Mouse (Mus musculus) CD4-positive, CD25-positive, alpha-beta regulatory T cell, adult 4 months (primary cell): ENCODE measurements at regions not wholly inside any gene's neighbourhood (a gene's known extent, or its start where the extent isn't known, plus 50 kb on each side); places are given as distances from the start of the nearest gene placed in this dataset.

Experiments used
- ATAC-seq: one replicate; pipeline ENCODE4 v1.8.0; 2017

DNA sequence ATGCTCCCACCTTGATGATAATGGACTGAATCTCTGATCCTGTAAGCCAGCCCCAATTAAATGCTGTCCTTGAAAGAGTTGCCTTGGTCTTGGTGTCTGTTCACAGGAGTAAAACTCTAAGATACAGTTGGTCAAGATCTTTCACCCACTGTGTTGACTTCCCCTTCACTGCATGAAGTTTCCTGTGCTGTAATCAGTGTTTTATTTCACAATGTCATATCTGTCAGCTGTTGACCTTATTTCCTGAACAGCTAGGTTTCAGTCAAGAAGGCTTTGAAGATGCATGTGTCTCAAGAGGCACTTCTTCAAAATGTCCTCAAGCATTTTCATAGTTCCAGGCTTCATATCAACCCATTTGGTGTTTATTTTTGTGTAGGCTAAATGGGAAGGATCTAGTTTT, 597.3 kb upstream of the Fam92a start:
- no peak for ATAC-seq

DNA sequence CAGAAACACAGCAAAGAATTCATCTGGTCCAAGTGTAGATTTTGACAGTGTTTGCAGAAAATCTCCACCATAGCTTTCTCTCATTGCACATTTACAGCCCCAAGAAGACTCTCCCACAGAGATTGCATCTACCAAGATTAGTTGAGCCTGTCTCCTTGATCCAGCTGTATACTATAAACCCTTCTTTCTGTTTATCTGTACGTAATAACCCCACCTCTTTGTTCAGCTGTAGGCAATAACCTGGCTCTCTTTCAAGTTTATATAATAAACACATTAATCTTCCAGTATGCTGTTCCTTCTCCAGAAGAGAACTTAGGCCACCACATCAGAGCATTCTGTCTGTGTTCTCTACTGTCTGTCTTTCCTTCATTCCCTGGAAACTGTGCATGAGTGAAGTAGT, 594.9 kb upstream of the Fam92a start:
- ATAC-seq, result no peak

DNA sequence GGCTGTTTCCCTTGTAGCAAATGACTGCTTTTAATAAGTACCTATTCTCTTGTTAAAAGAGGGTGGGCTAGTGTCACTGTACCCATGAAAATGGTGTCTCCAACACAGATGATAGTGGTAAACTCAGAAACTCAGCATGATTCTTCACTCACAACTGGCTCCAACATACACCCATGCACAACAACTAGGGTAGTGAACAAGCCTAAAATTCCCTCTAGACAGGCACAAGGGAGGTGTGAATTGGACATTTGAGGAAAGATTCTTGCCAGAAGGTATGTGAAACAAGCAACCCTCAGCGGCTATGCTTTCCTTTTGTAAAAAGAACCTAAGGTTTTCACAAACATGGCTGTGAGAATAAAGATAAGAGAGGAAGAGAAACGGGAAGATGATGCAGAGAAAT, 579.0 kb upstream of the Fam92a start:
- ATAC-seq, result no peak

DNA sequence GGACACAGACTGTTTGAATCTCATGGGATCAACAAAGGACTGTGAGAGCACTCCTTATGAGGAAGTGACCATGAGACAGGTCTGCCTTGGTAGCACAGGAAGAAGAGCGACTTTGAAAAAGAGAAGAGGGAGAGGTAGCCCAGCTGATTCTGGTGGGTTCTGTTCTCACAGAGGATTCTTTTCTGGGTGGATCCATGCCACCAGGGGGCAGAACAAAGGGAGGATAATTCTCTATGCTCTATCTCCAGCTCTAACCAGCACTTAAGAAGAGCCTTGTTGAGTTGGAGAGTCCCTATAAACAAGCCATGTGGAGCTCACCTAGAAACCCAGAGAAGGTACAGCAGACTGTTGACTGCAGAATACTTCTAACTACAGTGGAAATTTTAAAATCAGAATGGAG, 578.1 kb upstream of the Fam92a start:
- no peak for ATAC-seq

DNA sequence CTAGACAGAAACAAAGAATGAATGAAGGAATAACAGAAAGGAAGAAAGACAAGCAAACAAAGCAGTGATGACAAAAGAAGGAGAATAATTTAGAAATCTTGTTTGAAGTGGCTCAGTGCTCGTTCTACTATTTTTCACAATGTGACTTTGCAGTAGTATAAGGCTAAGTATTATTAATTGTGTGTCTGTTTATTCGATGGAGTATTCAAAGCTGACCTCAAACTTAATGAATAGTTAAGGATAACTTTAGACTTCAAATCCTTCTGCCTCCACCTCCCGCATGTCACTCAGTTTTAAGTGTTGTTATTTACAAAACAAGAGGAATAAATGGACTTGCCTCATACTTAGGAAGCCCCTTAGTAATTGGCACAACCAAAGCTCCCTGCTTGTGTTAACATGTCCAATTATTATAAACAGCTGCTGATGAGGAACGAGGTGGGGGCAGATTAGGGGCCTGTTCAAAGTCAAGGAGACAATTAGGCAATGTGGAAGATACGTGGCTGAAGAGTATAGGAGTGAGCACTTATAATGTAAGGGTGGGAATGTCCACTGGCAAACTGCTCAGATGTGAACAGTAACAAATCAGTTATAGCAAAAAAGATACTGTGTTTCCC, 572.0 kb upstream of the Fam92a start:
- no peak for ATAC-seq

DNA sequence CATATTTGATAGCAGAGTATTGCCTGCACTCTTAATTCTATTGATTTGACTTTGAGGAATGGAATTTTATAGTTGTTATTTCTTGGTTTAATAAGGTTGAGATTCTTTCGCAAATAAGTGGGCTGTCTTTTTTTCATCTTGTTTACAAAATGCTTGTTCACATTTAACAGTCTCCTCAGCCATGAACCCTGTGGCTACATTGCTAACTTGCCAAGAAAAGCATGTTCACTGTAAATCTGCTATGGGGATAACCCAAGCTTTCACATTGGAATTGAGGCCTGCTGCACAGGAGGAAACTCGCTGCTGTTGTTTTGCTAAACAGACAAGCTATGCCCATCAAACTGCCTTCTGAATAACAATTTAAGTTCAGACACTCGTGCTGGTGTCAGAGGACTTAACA, 564.6 kb upstream of the Fam92a start:
- no peak for ATAC-seq

DNA sequence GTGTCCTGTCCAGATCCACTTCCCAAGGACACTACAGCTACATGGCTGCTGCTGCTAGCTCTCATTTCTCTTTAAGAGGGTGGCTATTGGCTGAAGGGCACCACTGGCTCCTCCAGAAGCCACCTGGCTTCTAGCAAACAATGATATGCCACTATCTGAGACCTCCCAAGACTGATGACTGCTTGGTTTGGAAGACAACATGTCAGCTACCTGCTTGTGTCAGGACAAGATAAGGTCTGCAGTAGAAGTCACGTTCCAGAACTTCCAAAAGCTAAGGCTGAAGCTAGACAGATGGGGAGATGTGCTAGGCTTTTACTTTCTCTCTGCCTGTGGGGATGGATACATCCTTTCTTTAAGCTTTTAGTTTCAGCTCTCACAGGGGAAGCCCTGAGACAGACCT, 528.4 kb upstream of the Fam92a start:
- no peak for ATAC-seq

DNA sequence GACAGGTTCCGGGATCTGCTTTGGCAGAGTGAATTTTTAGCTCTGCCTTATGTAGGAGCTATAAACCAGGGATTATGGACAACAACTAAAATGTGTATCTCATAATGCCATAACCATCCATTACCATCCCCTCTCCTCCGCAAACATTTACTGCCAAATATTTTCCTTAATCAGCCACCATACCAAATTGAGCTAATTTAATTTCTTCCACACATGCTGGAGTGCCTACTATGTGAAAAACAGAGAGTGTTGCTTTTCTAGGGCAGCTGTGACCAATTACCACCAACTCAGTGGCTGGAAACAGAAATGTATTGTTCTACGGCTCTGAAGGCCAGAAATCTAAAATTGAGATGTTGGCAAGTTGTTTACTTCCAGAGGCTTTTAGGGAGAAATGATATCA, 506.0 kb upstream of the Fam92a start:
- no peak for ATAC-seq

DNA sequence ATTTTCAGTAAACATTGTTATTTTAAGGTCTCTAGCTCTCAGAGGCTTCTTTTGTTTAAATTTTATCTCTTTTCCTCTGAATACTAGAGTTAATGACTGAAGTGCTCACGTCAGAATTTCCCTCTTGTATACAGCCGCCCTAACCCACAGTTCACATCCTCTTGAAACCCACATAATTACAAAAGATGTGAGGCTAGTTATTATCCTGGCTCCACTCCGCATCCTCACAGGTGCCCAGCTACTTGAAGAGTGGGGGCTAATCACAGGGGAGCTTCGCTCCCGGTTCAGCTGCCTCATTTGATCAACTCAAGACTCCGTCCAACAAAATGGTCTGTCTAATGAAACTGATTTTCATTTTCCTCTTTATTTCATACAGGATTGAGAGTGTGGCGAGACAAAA, 499.6 kb upstream of the Fam92a start:
- no peak for ATAC-seq

DNA sequence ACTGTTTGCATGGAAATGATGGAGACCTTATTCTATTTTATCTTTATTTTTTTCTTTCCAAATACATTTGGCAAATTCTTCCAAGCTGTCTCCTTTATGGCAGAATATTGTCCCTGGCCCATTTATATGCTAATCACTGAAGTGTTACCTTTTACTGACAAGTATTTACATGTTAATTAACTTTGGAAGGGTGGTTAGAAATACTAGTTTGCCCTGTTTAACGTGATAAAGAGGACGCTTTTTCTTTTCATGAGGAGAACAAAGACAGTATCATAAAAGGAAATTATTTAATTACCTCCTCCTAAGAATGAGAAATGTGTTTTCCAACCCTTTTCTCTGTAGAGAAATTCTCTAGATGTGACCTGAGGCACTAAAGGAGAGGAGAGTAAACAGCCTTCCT, 491.4 kb upstream of the Fam92a start:
- no peak for ATAC-seq

DNA sequence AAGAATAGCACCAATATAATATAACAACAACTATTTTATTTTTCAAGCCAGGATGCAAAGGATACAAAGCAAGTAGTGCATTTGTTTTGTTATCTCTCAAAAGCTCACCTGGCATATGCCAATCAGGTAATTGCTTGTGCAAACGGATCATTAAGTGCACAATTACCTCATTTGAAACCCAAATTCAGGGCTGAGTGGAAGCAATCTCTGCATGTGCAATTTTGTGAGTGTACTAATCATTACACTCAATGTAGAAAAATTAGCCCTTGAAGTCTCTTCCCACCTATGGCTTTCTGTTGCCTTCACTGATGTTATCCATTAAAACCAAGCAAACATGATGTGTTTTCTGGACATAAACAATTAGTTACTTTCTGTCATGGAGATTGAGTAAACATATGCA, 490.9 kb upstream of the Fam92a start:
- ATAC-seq, result no peak

DNA sequence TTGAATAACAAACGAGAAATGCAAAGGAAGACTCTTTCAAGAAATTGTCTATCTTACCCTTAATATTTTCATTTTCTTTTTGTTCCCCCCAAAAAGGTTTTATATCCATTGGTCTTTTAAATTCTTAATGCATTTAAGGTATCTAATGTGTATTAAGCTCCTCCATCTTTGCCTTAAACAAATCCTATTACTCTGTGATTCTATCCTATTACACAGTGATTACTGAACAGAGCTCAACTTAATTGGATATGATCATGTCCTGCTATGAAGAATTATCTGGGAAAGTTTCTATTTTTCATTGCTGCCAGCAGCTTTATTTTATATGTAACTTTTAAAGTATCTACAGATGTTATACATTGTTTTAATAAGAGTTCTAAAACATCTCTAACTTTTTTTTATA, 487.3 kb upstream of the Fam92a start:
- ATAC-seq, result no peak

DNA sequence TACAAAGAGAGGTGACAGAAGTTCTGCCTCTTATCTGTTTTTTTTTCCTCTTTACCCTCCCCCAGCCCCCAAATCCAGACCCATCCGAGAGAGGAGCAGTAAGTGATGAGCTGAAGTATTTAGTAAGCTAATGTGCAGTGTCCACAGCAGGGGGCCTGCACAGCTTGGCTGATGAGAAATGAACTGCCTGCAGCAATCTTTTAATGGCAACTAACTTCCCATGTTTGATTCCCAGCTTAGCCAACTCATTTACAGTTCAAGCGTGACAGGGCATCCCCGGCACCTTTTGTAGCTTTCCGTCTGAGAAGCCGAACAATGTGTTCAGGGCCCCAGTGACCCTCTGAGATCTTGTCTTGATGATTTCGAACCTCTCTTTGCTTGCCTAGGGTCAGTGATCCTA, 486.8 kb upstream of the Fam92a start:
- no peak for ATAC-seq

DNA sequence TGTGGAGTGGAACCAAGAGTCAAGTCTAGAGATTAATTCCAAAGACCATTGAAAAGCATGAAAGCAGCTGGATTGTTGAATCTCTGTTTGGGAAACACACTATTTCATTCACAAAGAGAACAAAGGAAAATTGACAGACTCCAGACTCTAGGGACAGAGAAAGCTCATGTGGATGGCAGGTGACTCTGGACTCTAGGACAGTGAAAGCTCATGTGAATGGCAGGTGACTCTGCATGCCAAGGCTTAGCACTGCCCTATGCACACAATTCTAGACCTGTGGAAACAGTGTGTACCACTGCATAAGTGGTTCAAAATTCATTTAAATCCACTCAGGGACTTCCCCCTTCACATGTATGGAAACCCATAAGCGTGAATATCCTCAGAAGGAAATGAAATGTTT, 486.0 kb upstream of the Fam92a start:
- no peak for ATAC-seq

DNA sequence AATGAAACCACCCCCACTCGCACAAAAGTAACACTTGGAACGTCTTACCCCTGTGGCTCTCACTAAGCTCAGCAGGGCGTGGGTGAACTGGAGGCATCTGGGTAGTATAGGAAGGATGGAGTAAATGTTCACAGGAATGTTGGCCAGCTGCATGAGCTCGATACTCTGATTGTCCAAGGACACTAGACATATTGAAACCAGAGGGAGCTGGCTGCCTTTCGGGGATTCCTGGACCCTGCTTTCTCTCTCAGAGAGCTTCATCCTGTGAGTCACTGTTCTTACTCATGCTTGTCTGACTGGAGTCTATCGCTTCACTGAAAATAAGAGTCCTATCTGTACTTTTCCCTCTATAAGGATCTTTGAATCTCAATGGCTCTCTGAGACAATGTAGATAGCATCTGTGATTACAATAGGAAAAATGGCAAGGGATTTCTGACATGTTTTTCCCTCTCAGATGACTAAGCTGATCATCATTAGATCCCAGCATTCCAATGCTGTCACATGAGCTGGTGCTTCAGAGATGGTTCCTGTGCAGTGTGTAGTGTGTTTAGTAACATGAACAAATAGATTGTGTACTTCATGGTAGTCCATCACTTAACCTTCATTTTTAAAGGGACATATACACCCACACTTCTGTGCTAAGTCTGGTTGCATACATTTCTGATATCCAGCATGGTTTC, 485.2 kb upstream of the Fam92a start:
- ATAC-seq, result no peak

DNA sequence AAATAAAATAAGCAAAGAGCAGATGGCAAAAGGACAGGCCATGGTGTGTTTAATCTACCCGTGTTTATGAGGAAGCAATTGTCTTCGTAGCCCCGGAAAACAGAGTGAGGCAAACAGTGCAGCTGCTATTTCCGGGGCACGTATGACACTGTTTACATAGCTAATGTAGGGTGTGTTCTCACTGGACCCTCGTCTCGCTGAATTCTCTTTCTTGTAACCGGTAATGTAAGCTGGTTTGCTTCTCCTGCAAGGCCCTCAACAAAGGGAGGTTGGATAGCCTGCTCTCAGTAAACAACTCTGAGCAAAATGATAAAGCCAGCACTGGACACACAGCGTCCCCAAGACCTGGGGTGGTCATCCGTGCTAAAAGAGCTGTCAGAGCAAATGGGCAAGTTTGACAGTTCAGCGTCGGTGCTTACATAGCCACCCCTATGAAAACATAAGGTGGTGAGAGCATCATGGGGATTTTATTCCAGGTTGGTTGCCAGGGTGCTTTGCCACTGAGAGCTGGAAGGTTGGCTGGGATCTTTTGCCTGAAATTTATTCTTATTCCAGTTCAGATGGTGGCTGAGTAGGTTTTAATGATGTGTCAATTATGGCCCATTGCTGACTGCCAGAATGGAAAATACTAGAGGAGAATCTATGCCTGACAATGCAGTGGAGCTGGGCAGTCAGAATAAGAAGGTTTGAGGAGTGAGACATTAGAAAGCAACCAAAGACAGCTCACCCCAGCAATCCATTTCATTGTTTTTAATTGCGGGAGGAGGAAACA, 483.8 kb upstream of the Fam92a start:
- no peak for ATAC-seq

DNA sequence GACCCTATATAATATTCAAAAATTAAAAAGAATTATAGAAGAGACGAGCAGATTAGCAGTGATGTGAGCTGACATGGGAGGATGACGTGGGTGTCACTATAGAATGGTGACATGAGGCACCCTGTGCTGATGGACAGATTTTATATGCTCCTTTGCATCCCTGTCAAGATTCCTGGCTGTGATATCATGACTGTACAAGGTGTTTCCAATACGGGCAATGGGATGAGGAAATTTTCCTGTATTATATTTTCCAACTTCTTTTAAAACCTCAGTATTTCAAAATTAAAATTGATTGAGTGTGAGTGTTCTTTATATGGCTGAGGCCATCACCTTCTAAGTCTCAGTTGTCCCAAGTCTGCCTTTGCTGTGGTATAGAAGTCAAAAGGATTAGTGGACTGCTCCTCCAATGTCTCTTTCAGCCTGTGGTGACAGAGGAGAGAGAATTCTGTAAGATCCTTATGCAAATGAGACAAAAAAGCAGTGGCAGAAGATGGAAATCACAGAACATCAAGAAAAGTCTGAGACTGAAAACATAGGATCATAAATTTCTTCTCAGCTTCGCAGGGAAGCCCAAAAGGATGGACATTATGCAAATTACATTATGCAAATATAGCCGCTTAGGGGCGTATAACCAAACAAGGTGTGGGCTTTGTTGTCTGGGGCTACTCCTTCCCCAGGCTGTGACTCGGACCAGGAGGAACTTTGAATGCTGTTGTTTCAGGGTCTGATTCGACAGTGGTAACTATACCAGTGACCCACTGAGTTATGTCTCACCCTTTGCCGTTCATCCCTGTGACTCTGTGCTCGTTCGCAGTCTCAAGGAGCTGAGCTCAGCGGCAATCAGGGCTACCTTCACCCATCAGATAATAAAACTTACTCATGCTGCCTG, 483.0 kb upstream of the Fam92a start:
- no peak for ATAC-seq

DNA sequence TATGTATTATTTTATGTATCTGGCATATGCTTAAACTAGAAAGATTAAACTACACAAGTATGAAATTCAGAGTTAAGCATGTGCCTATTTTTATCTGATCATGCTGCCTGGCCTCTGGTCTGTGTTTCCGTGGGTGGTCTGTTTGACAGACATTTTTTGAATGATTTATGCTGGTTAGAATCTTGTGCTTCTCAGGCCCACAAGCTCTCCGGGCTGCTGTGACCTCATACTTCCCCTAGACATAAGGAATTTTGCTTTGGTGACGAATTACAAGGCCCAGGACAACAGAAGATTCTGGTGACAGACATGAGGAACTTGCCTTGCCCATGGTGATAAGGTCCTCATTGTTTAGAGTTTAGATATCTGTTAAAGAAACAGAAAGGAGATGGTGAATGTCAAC, 475.9 kb upstream of the Fam92a start:
- no peak for ATAC-seq

DNA sequence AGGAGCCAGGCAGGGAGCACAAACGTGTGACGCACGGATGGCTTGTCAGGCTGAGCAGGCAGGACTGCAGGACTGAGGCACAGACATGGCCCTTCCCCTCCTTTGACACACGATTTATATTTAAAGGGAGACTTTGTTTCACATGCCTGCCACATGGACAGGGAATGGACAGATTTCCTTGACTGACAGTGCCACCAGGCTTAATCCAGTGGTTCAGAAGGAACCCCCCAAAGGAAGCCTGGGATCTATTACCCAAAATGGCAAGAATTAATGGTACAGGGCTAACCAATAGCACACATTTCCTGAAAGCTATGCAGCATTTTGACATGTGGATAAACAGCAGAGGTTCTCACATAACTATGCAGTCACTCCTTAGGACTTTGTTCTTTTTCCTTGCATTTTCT, 470.7 kb upstream of the Fam92a start:
- no peak for ATAC-seq

DNA sequence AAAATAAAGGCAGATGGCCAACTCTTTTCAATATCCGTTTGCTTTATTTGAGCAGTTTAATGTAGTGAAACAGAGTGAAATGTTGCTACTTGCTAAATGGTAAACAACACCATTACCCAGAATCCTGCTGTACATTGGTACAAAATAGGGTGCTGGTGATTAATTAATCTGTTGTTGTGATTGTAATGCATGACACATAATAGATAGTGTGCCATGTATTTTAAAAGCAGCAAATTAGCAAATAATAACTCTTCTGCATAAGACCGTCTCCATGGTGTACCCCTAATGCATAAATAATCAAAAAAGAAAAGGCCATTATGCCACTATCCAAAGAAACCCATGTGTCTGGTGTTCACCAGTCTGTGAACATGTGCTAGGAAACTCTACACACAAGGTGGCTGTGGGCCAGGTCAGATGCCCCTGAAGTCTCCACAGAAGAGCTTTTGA, 457.6 kb upstream of the Fam92a start:
- ATAC-seq, result no peak

DNA sequence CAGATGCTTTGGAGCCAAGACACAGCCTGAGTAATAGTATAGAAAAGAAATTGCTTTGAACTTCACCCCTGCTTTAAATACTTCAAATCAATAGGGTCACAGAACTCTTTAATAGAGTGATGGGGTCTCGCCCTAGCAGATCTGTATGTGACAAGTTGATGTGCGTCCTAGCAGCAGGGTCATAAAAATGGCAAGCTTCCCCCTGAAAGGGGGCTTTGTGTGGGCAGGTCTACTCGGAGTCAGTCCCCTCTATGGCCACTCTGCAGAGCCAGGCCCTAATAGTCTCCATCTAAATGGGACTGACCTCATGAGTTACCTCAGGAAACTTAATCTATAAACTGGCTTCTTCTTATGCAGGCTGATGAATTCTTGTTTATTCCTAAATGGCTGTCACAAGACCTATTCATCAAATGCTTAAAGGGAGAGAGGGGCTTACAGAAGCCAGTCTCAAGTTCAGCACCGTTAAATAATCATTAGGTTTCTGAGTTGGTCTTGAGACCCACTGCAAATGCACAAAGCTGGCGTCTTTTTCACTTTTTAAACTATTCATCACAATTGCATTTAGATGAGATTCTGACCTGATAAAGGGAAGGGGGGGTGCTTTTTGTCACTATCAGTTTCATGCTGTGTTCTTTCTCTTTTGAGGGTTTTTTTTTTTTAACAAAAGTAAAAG, 457.0 kb upstream of the Fam92a start:
- ATAC-seq, result no peak

DNA sequence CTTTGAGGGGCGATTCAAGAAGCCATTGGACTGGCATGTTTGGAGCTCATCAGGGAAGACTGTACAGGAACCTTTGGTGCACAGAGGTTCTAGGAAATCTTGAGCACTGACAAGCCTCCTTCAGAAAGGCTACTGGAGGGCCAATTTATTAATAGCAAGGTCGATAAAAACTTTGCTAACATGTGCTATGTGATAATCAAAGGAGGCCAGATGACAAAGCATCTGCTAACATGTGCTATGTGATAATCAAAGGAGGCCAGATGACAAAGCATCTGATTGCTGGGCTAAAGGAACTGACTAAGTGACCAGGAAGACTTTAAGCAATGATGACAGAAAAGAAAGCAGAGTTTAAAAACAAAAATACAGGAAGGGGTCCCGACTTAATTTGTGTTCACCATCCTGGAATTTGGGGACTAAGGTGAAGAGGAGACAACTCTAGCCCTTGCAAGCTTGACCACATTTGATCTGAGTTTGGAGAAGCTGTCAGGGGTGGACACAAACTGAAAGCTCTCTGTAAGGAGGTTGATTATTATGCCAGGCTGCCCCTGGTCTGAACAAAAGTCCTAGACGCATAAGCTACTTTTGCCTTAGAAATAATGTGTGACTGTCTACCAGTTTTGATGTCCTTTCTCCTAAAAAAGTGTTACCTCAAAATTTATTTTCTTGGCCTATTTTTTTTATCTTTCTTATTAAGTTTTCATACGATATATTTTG, 455.5 kb upstream of the Fam92a start:
- ATAC-seq, result no peak
